Mouse (Mus musculus) testis, adult 2 months (tissue): ENCODE measurements around the gene Rnasek.

Experiments used
- CTCF ChIP-seq: fragments of 200-500 bp; IDR thresholded peaks from 2 replicates; pipeline ENCODE4 v1.5.1; 2012; ENCODE audit warnings: low read depth, mild to moderate bottlenecking, inconsistent platforms, low read length, moderate library complexity; ENCODE audit not compliant: control insufficient read depth, insufficient read depth, insufficient replicate concordance
- POLR2A ChIP-seq: fragments of 200-500 bp; IDR thresholded peaks from 2 replicates; pipeline ENCODE4 v1.6.1; 2012; ENCODE audit warnings: low read depth, mild to moderate bottlenecking, inconsistent platforms, low read length, moderate library complexity; ENCODE audit not compliant: control insufficient read depth

GRCm38 (mm10) chr11:70213736-70214135 lies 25.9 kb downstream of the Rnasek start:
- no peak for TF ChIP-seq POLR2A
- TF ChIP-seq CTCF, result no peak
